Mouse (Mus musculus): ENCODE measurements around the gene Ncdn.

DNA sequence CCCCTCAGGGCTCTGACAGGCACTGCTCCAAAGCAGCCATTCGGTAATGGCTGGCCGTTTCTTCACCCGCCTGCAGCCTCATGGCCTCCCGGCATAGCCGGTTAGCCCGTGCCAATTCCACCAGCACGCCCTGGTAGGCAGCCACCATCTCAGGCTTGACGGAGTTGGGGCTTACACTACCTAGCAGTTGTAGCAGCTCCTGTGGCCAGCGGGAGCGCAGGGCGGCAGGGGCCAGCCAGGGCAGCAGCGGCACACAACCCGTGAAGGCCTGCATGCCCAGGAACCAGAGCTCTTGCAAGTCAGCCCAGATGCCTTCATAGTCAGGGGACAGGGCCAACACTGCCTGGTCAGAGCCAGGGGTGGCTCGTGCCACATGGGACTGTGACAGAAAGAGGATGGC lies 8.4 kb downstream of the Ncdn start:
- TF ChIP-seq CTCF (IDR thresholded peaks at IDR 0.05; ENCODE audit: control insufficient read depth, insufficient read depth, insufficient replicate concordance, low read depth, low read length) (no peak), POLR2A (IDR thresholded peaks at IDR 0.05; ENCODE audit: control insufficient read depth, low read depth, low read length) (no peak)
